ENCODE assay signal across 7 mouse cellular contexts in genomic region chr2:30287027-30287373, GRCm38 (mm10). TPM values are rescaled to one million over a fixed set of nuclear protein-coding genes. Genes with fewer than 3 reads are reported as not detected.
DNase-seq lines count a peak whose midpoint lies in the region; ATAC-seq and TF ChIP-seq lines count a peak whose summit lies in the region.

No protein-coding gene starts in this region.

- no peaks in the 10 kb centered on the region for H3K27me3 ChIP-seq in lung, embryonic 14.5 days (ENCODE audit: insufficient read depth, low read length)
- no peaks in the 10 kb centered on the region for H3K27me3 ChIP-seq in forebrain, postnatal 0 days (ENCODE audit: insufficient read depth, low read length)
- no peaks in the 10 kb centered on the region for H3K27me3 ChIP-seq in liver, embryonic 14.5 days (ENCODE audit: control insufficient read depth, insufficient read depth, low read length)
- no peaks in the 10 kb centered on the region for H3K27me3 ChIP-seq in stomach, embryonic 16.5 days (ENCODE audit: control insufficient read depth, insufficient read depth, low read length)

- peak; percentile 44; the same call in 1 of the 2 replicates for ATAC-seq in lung, embryonic 14.5 days (ENCODE audit: insufficient read depth)
- ATAC-seq in forebrain, postnatal 0 days, result no peak
- no peak for ATAC-seq in liver, embryonic 14.5 days (ENCODE audit: insufficient read depth)
- no peak for ATAC-seq in stomach, embryonic 16.5 days (ENCODE audit: insufficient read depth, low FRiP score)

- peaks cover 15% of the 10 kb centered on the region for H3K4me1 ChIP-seq in lung, embryonic 14.5 days (ENCODE audit: insufficient read depth)
- peaks cover 12% of the 10 kb centered on the region for H3K4me1 ChIP-seq in forebrain, postnatal 0 days (ENCODE audit: insufficient read depth)
- H3K4me1 ChIP-seq in liver, embryonic 14.5 days (replicated peaks; ENCODE audit: control insufficient read depth in 2 of 2, insufficient read depth in 2 of 2, low read length in 1 of 2), result peaks cover 3 to 13% of the 10 kb centered on the region in 2 experiments
- H3K4me1 ChIP-seq in stomach, embryonic 16.5 days (ENCODE audit: control insufficient read depth, insufficient read depth, low read length), result peaks cover 16% of the 10 kb centered on the region

- peak overlapping the region; percentile 53 for H3K4me2 ChIP-seq in lung, embryonic 14.5 days
- peak overlapping the region; percentile 57 for H3K4me2 ChIP-seq in forebrain, postnatal 0 days (ENCODE audit: low read depth)
- H3K4me2 ChIP-seq in liver, embryonic 14.5 days (ENCODE audit: low read depth), result peak overlapping the region; percentile 69
- peak overlapping the region; percentile 83 for H3K4me2 ChIP-seq in stomach, embryonic 16.5 days (ENCODE audit: low read depth, low read length)

- no peaks in the 10 kb centered on the region for H3K9me3 ChIP-seq in lung, embryonic 14.5 days (ENCODE audit: low read depth, low read length)
- H3K9me3 ChIP-seq in forebrain, postnatal 0 days (ENCODE audit: low read length), result no peaks in the 10 kb centered on the region
- no peaks in the 10 kb centered on the region for H3K9me3 ChIP-seq in liver, embryonic 14.5 days (ENCODE audit: control insufficient read depth, low read length)
- H3K9me3 ChIP-seq in stomach, embryonic 16.5 days (replicated peaks; ENCODE audit: control insufficient read depth, low read length), result no peaks in the 10 kb centered on the region

- H3K9ac ChIP-seq in lung, embryonic 14.5 days, result peak overlapping the region; percentile 85
- peak overlapping the region; percentile 81 for H3K9ac ChIP-seq in forebrain, postnatal 0 days
- peak overlapping the region; percentile 95 for H3K9ac ChIP-seq in liver, embryonic 14.5 days (replicated peaks)
- peak overlapping the region; percentile 94 for H3K9ac ChIP-seq in stomach, embryonic 16.5 days (ENCODE audit: low read length)

- TF ChIP-seq EP300 in liver, embryonic 14.5 days (IDR thresholded peaks at IDR 0.05; ENCODE audit: low read depth), result no peak

- WGBS in lung, embryonic 14.5 days, result under 1% methylated on average over 10 of the region's 10 CpGs
- 1% methylated on average over 10 of the region's 10 CpGs for WGBS in forebrain, postnatal 0 days
- 1% methylated on average over 10 of the region's 10 CpGs for WGBS in liver, embryonic 14.5 days (ENCODE audit: insufficient replicate concordance)
- WGBS in stomach, embryonic 16.5 days, result under 1% methylated on average over 10 of the region's 10 CpGs

- peak; percentile 69 for DNase-seq in lung, embryonic 14.5 days
- no peak for DNase-seq in lung, postnatal 4 days
- peak; percentile 70 for DNase-seq in brain, embryonic 14.5 days (ENCODE audit: low read depth)
- DNase-seq in forebrain, postnatal 0 days, result peak; percentile 58
- no peak for DNase-seq in liver, embryonic 14.5 days (ENCODE audit: low read depth in 3 of 3, low spot score in 3 of 3)
- no peak for DNase-seq in layer of hippocampus, postnatal 10 days (ENCODE audit: low spot score in 2 of 2)

- peak overlapping the region; percentile 91 for H3K4me3 ChIP-seq in lung, embryonic 14.5 days (ENCODE audit: low read depth, low read length)
- H3K4me3 ChIP-seq in forebrain, postnatal 0 days (ENCODE audit: low read depth, low read length), result peak overlapping the region; percentile 86
- peak overlapping the region; percentile 75 to 98 for H3K4me3 ChIP-seq in liver, embryonic 14.5 days (ENCODE audit: insufficient read depth in 1 of 2, low read depth in 2 of 2, low read length in 2 of 2)
- H3K4me3 ChIP-seq in stomach, embryonic 16.5 days (replicated peaks; ENCODE audit: low read length), result peak overlapping the region; percentile 98

- no peak for TF ChIP-seq POLR2A in brain, embryonic 14.5 days (IDR thresholded peaks at IDR 0.05; ENCODE audit: borderline replicate concordance, extremely low read depth, insufficient read depth, insufficient read length, poor library complexity, severe bottlenecking)

- H3K36me3 ChIP-seq in lung, embryonic 14.5 days (ENCODE audit: insufficient read depth), result peaks cover 8% of the 10 kb centered on the region; the same call in 1 of the 2 replicates
- peaks cover 6% of the 10 kb centered on the region; the same call in 1 of the 2 replicates for H3K36me3 ChIP-seq in forebrain, postnatal 0 days (ENCODE audit: insufficient read depth)
- H3K36me3 ChIP-seq in liver, embryonic 14.5 days (replicated peaks; ENCODE audit: control insufficient read depth, insufficient read depth, low read depth), result no peaks in the 10 kb centered on the region
- H3K36me3 ChIP-seq in stomach, embryonic 16.5 days (ENCODE audit: control insufficient read depth, insufficient read depth, low read length), result no peaks in the 10 kb centered on the region

- H3K27ac ChIP-seq in lung, embryonic 14.5 days (ENCODE audit: low read depth), result no peak overlapping the region; the same call in 1 of the 2 replicates
- H3K27ac ChIP-seq in forebrain, postnatal 0 days (ENCODE audit: low read depth, low read length), result peak overlapping the region; percentile 66; the same call in 1 of the 2 replicates
- H3K27ac ChIP-seq in liver, embryonic 14.5 days, result peak overlapping the region; percentile 60
- peak overlapping the region; percentile 78 for H3K27ac ChIP-seq in stomach, embryonic 16.5 days (ENCODE audit: low read length)

- TF ChIP-seq CTCF in lung, embryonic 14.5 days (IDR thresholded peaks at IDR 0.05; ENCODE audit: low read depth), result peak; percentile 7; the same call in 1 of the 2 replicates
- TF ChIP-seq CTCF in brain, embryonic 14.5 days (IDR thresholded peaks at IDR 0.05; ENCODE audit: borderline replicate concordance, extremely low read depth, insufficient read depth, insufficient read length), result no peak
- peak; percentile 21; the same call in 1 of the 2 replicates for TF ChIP-seq CTCF in forebrain, postnatal 0 days (IDR thresholded peaks at IDR 0.05; ENCODE audit: low read depth)
- TF ChIP-seq CTCF in liver, embryonic 14.5 days (IDR thresholded peaks at IDR 0.05; ENCODE audit: low read depth), result no peak

RNA-seq across cellular contexts. Expression of gene Nup188, which starts 0.8 kb away (rescaled TPM):
- 49.4 and 56.0 TPM in 2 replicates for polyA plus RNA-seq in lung, embryonic 14.5 days (2014; fragmentation: Nextera tagmentation; extraction: Ambion mirVana)
- polyA plus RNA-seq in brain, embryonic 14.5 days (2012; rRNA removed), result 46.3 and 48.7 TPM in 2 replicates
- total RNA-seq in forebrain, postnatal 0 days (2014; rRNA removed), result 25.1 and 29.3 TPM in 2 replicates
- 11.8 and 14.1 TPM in 2 replicates for polyA plus RNA-seq in forebrain, postnatal 0 days (2015; fragmentation: Nextera tagmentation; extraction: Ambion mirVana)
- 15.7 and 16.1 TPM in 2 replicates for polyA plus RNA-seq in liver, embryonic 14.5 days (2012; rRNA removed)
- polyA plus RNA-seq in liver, embryonic 14.5 days (2014; fragmentation: Nextera tagmentation; extraction: Ambion mirVana), result 19.1 and 20.8 TPM in 2 replicates
- 26.0 and 30.5 TPM in 2 replicates for polyA plus RNA-seq in stomach, embryonic 16.5 days (2015; fragmentation: Nextera tagmentation; extraction: Ambion mirVana)
- 10 to 100 TPM; 24.6 to 30.1 TPM for total RNA-seq in layer of hippocampus, postnatal 10 days (2021)

RNA-seq across cellular contexts. Expression of gene Dolk, which starts 0.9 kb away (rescaled TPM):
- 30.6 and 31.7 TPM in 2 replicates for polyA plus RNA-seq in lung, embryonic 14.5 days (2014; fragmentation: Nextera tagmentation; extraction: Ambion mirVana)
- polyA plus RNA-seq in brain, embryonic 14.5 days (2012; rRNA removed), result 15.7 TPM in 2 replicates
- 26.6 and 34.8 TPM in 2 replicates for total RNA-seq in forebrain, postnatal 0 days (2014; rRNA removed)
- polyA plus RNA-seq in forebrain, postnatal 0 days (2015; fragmentation: Nextera tagmentation; extraction: Ambion mirVana), result 31.1 and 37.7 TPM in 2 replicates
- 4.6 and 5.1 TPM in 2 replicates for polyA plus RNA-seq in liver, embryonic 14.5 days (2012; rRNA removed)
- 10.9 and 11.4 TPM in 2 replicates for polyA plus RNA-seq in liver, embryonic 14.5 days (2014; fragmentation: Nextera tagmentation; extraction: Ambion mirVana)
- polyA plus RNA-seq in stomach, embryonic 16.5 days (2015; fragmentation: Nextera tagmentation; extraction: Ambion mirVana), result 32.4 and 34.0 TPM in 2 replicates
- 10 to 100 TPM; 23.8 to 24.4 TPM for total RNA-seq in layer of hippocampus, postnatal 10 days (2021)

RNA-seq across cellular contexts. Expression of gene Gm28038, which starts 6.2 kb away (rescaled TPM):
- not detected in 2 replicates for polyA plus RNA-seq in lung, embryonic 14.5 days (2014; fragmentation: Nextera tagmentation; extraction: Ambion mirVana)
- not detected in 2 replicates for polyA plus RNA-seq in brain, embryonic 14.5 days (2012; rRNA removed)
- 2.4 TPM in 1 of 2 replicates, not detected in the other for total RNA-seq in forebrain, postnatal 0 days (2014; rRNA removed)
- not detected in 2 replicates for polyA plus RNA-seq in forebrain, postnatal 0 days (2015; fragmentation: Nextera tagmentation; extraction: Ambion mirVana)
- not detected in 2 replicates for polyA plus RNA-seq in liver, embryonic 14.5 days (2012; rRNA removed)
- polyA plus RNA-seq in liver, embryonic 14.5 days (2014; fragmentation: Nextera tagmentation; extraction: Ambion mirVana), result not detected in 2 replicates
- polyA plus RNA-seq in stomach, embryonic 16.5 days (2015; fragmentation: Nextera tagmentation; extraction: Ambion mirVana), result not detected in 2 replicates
- not detected for total RNA-seq in layer of hippocampus, postnatal 10 days (2021)

RNA-seq across cellular contexts. Expression of gene Phyhd1, which starts 21.0 kb away (rescaled TPM):
- 7.1 and 7.3 TPM in 2 replicates for polyA plus RNA-seq in lung, embryonic 14.5 days (2014; fragmentation: Nextera tagmentation; extraction: Ambion mirVana)
- 11.8 and 21.8 TPM in 2 replicates for polyA plus RNA-seq in brain, embryonic 14.5 days (2012; rRNA removed)
- total RNA-seq in forebrain, postnatal 0 days (2014; rRNA removed), result 6.3 and 15.7 TPM in 2 replicates
- polyA plus RNA-seq in forebrain, postnatal 0 days (2015; fragmentation: Nextera tagmentation; extraction: Ambion mirVana), result 5.0 and 6.3 TPM in 2 replicates
- polyA plus RNA-seq in liver, embryonic 14.5 days (2012; rRNA removed), result 15.9 and 18.1 TPM in 2 replicates
- polyA plus RNA-seq in liver, embryonic 14.5 days (2014; fragmentation: Nextera tagmentation; extraction: Ambion mirVana), result 9.8 and 10.3 TPM in 2 replicates
- 13.3 and 13.5 TPM in 2 replicates for polyA plus RNA-seq in stomach, embryonic 16.5 days (2015; fragmentation: Nextera tagmentation; extraction: Ambion mirVana)
- total RNA-seq in layer of hippocampus, postnatal 10 days (2021), result 10 to 100 TPM; 16.9 to 19.2 TPM

RNA-seq across cellular contexts. Expression of gene Gm28035, which starts 46.6 kb away (rescaled TPM):
- 0.20 and 0.23 TPM in 2 replicates for polyA plus RNA-seq in lung, embryonic 14.5 days (2014; fragmentation: Nextera tagmentation; extraction: Ambion mirVana)
- polyA plus RNA-seq in brain, embryonic 14.5 days (2012; rRNA removed), result 14.8 and 23.6 TPM in 2 replicates
- 4.2 and 5.1 TPM in 2 replicates for total RNA-seq in forebrain, postnatal 0 days (2014; rRNA removed)
- 0.13 and 0.16 TPM in 2 replicates for polyA plus RNA-seq in forebrain, postnatal 0 days (2015; fragmentation: Nextera tagmentation; extraction: Ambion mirVana)
- 0.90 and 1.1 TPM in 2 replicates for polyA plus RNA-seq in liver, embryonic 14.5 days (2012; rRNA removed)
- 0.04 TPM in 1 of 2 replicates, not detected in the other for polyA plus RNA-seq in liver, embryonic 14.5 days (2014; fragmentation: Nextera tagmentation; extraction: Ambion mirVana)
- 0.24 and 0.30 TPM in 2 replicates for polyA plus RNA-seq in stomach, embryonic 16.5 days (2015; fragmentation: Nextera tagmentation; extraction: Ambion mirVana)
- total RNA-seq in layer of hippocampus, postnatal 10 days (2021), result 1 to 10 TPM; 5.8 to 7.2 TPM

Comparison
In these comparisons a context has a peak if more than half of its experiments do, and no peak if none do; other contexts are left out.
1. DNase-seq: peak in lung, embryonic 14.5 days (single experiment), brain, embryonic 14.5 days (single experiment) and forebrain, postnatal 0 days (single experiment); none in lung, postnatal 4 days (0 of 2), liver, embryonic 14.5 days (0 of 3) and layer of hippocampus, postnatal 10 days (0 of 2).
2. CTCF ChIP-seq: peak in lung, embryonic 14.5 days (single experiment) and forebrain, postnatal 0 days (single experiment); none in brain, embryonic 14.5 days (single experiment) and liver, embryonic 14.5 days (single experiment).
3. Peak in every context shown above with its lines, with median percentiles within 50 percentile points of each other: H3K4me2 ChIP-seq, H3K4me3 ChIP-seq and H3K9ac ChIP-seq.